Mouse (Mus musculus) liver, postnatal 0 days (tissue): ENCODE data around the gene Tbc1d22a. TPM values are rescaled to one million over a fixed set of nuclear protein-coding genes. Genes with fewer than 3 reads are reported as not detected.

Source experiments
- ATAC-seq: fragments of 200-750 bp; cut with Nextera tagmentation; 2 replicates; pipeline ENCODE4 v1.8.0; 2017; ENCODE audit warnings: mild to moderate bottlenecking, moderate library complexity
- DNase-seq: peaks from one replicate; pipeline ENCODE4 v3.0.0-alpha.2; 2016
- H3K27ac ChIP-seq: fragments of 300-500 bp; sonication (generic); 2 replicates; pipeline ENCODE4 v1.5.1; 2014; ENCODE audit warnings: antibody characterized with exemption, moderate library complexity, mild to moderate bottlenecking, low read depth
- H3K27me3 ChIP-seq: fragments of 300-500 bp; sonication (generic); 2 replicates; pipeline ENCODE4 v1.6.1; 2014; ENCODE audit warnings: low read length, control low read depth, mixed read lengths; ENCODE audit not compliant: insufficient read depth
- H3K36me3 ChIP-seq: fragments of 300-500 bp; sonication (generic); replicated peaks from 2 replicates; pipeline ENCODE4 v1.6.1; 2014; ENCODE audit warnings: mild to moderate bottlenecking, control low read depth, low read length, moderate library complexity, mixed read lengths; ENCODE audit not compliant: insufficient read depth
- H3K4me1 ChIP-seq: fragments of 300-500 bp; sonication (generic); 2 replicates; pipeline ENCODE4 v1.6.1; 2014; ENCODE audit warnings: antibody characterized with exemption, mild to moderate bottlenecking, control low read depth; ENCODE audit not compliant: insufficient read depth
- H3K4me2 ChIP-seq: fragments of 300-500 bp; sonication (generic); 2 replicates; pipeline ENCODE4 v1.6.1; 2014; ENCODE audit warnings: low read depth, mild to moderate bottlenecking, low read length, moderate library complexity, mixed read lengths
- H3K4me3 ChIP-seq: fragments of 300-500 bp; sonication (generic); 2 replicates; pipeline ENCODE4 v1.5.1; 2014; ENCODE audit warnings: low read depth, low read length
- H3K9ac ChIP-seq: fragments of 300-500 bp; sonication (generic); replicated peaks from 2 replicates; pipeline ENCODE4 v1.6.1; 2014; ENCODE audit warnings: mild to moderate bottlenecking, moderate library complexity
- H3K9me3 ChIP-seq: fragments of 300-500 bp; sonication (generic); 2 replicates; pipeline ENCODE4 v1.6.1; 2016; ENCODE audit warnings: mild to moderate bottlenecking, control low read depth, low read length, mixed read lengths
- CTCF ChIP-seq: sonication (generic); IDR thresholded peaks from 2 replicates; pipeline ENCODE4 v1.5.1; 2016; ENCODE audit warnings: antibody characterized with exemption, low read depth
- EP300 ChIP-seq: IDR thresholded peaks from 2 replicates; pipeline ENCODE4 v1.6.1; 2016; ENCODE audit warnings: antibody characterized with exemption, low read depth, mild to moderate bottlenecking
- WGBS: fragments of 180-500 bp; shearing (Covaris S2); extraction: QIAGEN DNeasy Blood & Tissue Kit; methylation state at CpG from one replicate; pipeline ENCODE4 v1.1.7; 2014; ENCODE audit not compliant: insufficient replicate concordance; 5-methylcytosine and 5-hydroxymethylcytosine counted together
- polyA plus RNA-seq: library from polyadenylated mRNA; unstranded; fragments of >200 nt; fragmentation: Nextera tagmentation; extraction: Ambion mirVana; gene quantifications from 2 replicates; pipeline ENCODE4 v1.2.1, GENCODE M21; 2015

The Tbc1d22a gene
- polyA plus RNA-seq, 1 experiment from 2014 or later: 6.4 TPM

GRCm38 (mm10) chr15:86474951-86475350 is 260.7 kb downstream of the Tbc1d22a start:
- no peak for ATAC-seq
- Histone ChIP-seq H3K4me3 (no peak overlapping the region), H3K27me3 (no peaks in the 10 kb centered on the region), H3K4me1 (no peaks in the 10 kb centered on the region), H3K4me2 (no peak overlapping the region), H3K9ac (no peak overlapping the region), H3K9me3 (no peaks in the 10 kb centered on the region), H3K27ac (no peak overlapping the region), H3K36me3 (no peaks in the 10 kb centered on the region)
- TF ChIP-seq EP300 (no peak), CTCF (no peak)
- DNase-seq: no peak
- WGBS: 79% methylated on average over 5 of the region's 5 CpGs

DNA sequence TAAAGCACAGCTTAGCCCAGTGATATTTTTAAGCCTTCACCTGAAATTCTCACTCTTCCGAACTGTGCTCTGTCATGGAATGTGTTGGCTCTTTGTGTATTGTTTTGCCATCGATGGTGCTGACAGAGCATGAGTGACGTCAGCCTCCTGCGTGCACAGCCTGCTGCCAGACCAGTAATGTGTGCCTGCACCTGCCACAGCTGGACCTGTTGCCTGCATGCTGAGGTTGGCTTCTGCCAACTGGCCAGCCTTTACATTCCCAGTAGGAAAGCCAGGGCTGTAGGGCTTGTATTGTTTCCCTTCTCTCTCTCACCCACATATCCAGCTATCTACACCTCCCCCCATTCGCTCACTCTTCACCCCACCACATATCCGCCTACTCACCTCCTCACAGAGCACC is 262.2 kb downstream of the Tbc1d22a start:
- no peak for TF ChIP-seq CTCF
- TF ChIP-seq EP300: no peak
- no peak overlapping the region for H3K9ac ChIP-seq
- no peaks in the 10 kb centered on the region for H3K9me3 ChIP-seq
- no peak overlapping the region for H3K4me3 ChIP-seq
- no peak overlapping the region for H3K27ac ChIP-seq
- no peaks in the 10 kb centered on the region for H3K4me1 ChIP-seq
- H3K36me3 ChIP-seq: no peaks in the 10 kb centered on the region
- 81% methylated on average over 6 of the region's 6 CpGs for WGBS
- no peak for DNase-seq
- H3K27me3 ChIP-seq: no peaks in the 10 kb centered on the region
- H3K4me2 ChIP-seq: no peak overlapping the region
- no peak for ATAC-seq

- H3K4me3 ChIP-seq: no peak overlapping the region
- no peaks in the 10 kb centered on the region for H3K36me3 ChIP-seq
- H3K4me1 ChIP-seq: no peaks in the 10 kb centered on the region
- no peak overlapping the region for H3K27ac ChIP-seq
- no peak for ATAC-seq
- H3K9ac ChIP-seq: no peak overlapping the region
- DNase-seq: no peak
- TF ChIP-seq CTCF (no peak), EP300 (no peak)
- H3K9me3 ChIP-seq: no peaks in the 10 kb centered on the region
- 60% methylated on average over 6 of the region's 6 CpGs for WGBS
- no peaks in the 10 kb centered on the region for H3K27me3 ChIP-seq
- no peak overlapping the region for H3K4me2 ChIP-seq
Measured at GRCm38 (mm10) chr15:86477032-86477431, 262.8 kb downstream of the Tbc1d22a start.

DNA sequence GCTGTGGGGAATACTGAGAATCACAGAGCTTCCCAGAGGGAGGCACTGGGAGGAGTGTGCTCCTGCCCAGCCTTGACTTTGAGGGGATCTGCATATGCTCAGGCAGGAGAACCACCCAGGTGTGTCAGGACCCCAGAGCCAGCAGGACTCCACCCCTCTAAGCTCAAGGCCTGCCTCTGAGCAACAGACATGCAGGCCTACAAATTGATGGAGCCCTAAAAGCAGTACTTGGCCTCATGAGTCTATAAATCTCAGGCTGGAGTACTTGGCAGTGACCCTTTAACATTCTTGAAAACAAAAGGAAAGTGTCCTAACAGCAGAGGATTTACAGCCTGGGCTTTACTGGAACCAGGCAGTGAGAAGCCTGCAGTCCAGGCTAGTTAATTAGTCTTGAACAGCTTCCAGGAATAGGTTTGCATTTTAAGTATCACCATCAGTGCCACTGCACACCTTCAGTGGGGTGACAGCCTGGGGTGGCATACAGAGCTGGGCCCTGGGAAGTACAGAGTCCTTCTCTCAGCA is 263.3 kb downstream of the Tbc1d22a start:
- H3K27ac ChIP-seq: no peak overlapping the region
- H3K4me3 ChIP-seq: no peak overlapping the region
- no peak overlapping the region for H3K9ac ChIP-seq
- TF ChIP-seq CTCF (no peak), EP300 (no peak)
- H3K9me3 ChIP-seq: no peaks in the 10 kb centered on the region
- H3K36me3 ChIP-seq: no peaks in the 10 kb centered on the region
- no peak for DNase-seq
- no peaks in the 10 kb centered on the region for H3K4me1 ChIP-seq
- H3K4me2 ChIP-seq: no peak overlapping the region
- H3K27me3 ChIP-seq: no peaks in the 10 kb centered on the region
- ATAC-seq: no peak

DNA sequence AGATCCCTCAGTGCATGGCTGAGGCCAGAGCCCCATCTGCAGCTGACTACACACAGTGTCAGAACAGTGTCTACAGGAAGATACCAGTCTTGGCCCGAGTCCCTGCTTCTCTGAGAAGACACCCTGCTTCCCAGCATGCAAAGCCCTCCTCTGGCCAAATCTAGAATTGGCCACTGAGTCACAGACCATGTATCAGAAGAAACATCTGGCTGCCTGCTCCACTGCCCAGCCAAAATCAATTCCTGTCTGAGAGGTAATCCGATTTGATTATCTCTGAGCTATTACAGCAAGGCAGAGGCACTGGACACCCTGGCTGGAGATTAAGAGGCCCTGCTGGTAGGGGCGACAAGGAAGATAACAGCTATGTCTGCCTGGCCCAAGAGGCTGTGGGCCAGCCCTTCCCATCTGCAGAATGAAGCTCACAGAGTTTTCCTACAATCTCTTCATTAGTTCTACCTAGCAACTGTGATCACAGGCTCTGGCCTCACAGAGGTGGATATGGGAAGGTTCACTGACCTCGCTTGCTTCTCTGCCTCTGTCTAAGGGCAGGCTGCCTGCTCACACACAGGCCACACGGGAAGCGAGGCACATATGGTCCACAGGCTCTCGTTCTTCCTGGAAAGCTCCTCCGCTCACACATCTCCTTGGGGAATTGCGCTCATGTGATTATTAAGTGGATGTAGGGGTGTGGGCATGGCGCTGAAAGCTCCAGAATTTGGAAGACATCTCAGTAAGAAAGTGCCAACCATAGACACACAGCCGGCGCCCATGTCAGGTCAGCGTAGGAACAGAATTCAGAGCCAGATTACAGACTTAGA is 264.6 kb downstream of the Tbc1d22a start:
- no peak for DNase-seq
- WGBS: 67% methylated on average over 13 of the region's 13 CpGs
- TF ChIP-seq CTCF (no peak), EP300 (no peak)
- no peak overlapping the region for H3K4me2 ChIP-seq
- H3K27ac ChIP-seq: no peak overlapping the region
- H3K9ac ChIP-seq: no peak overlapping the region
- H3K4me1 ChIP-seq: no peaks in the 10 kb centered on the region
- no peak for ATAC-seq
- no peaks in the 10 kb centered on the region for H3K9me3 ChIP-seq
- H3K27me3 ChIP-seq: no peaks in the 10 kb centered on the region
- H3K36me3 ChIP-seq: no peaks in the 10 kb centered on the region
- no peak overlapping the region for H3K4me3 ChIP-seq

GRCm38 (mm10) chr15:86482362-86482761 is 268.1 kb downstream of the Tbc1d22a start:
- WGBS: 82% methylated on average over 5 of the region's 5 CpGs
- no peak overlapping the region for H3K27ac ChIP-seq
- H3K4me3 ChIP-seq: no peak overlapping the region
- H3K36me3 ChIP-seq: no peaks in the 10 kb centered on the region
- no peak overlapping the region for H3K9ac ChIP-seq
- ATAC-seq (no peak), DNase-seq (no peak)
- H3K4me1 ChIP-seq: no peaks in the 10 kb centered on the region
- H3K27me3 ChIP-seq: no peaks in the 10 kb centered on the region
- no peak overlapping the region for H3K4me2 ChIP-seq
- H3K9me3 ChIP-seq: no peaks in the 10 kb centered on the region
- no peak for TF ChIP-seq CTCF
- TF ChIP-seq EP300: no peak
